Mouse (Mus musculus) thymus, adult 2 months (tissue): ENCODE data around the gene Cdkn1b.

Experiments used
- CTCF ChIP-seq: fragments of 200-500 bp; IDR thresholded peaks from 2 replicates; pipeline ENCODE4 v1.5.1; 2012; ENCODE audit warnings: mild to moderate bottlenecking, control low read depth, low read length, moderate library complexity, borderline replicate concordance; ENCODE audit not compliant: control insufficient read depth, poor library complexity, insufficient read depth; ENCODE audit errors: extremely low read depth
- POLR2A ChIP-seq: fragments of 200-500 bp; IDR thresholded peaks from 2 replicates; pipeline ENCODE4 v1.6.1; 2012; ENCODE audit warnings: mild to moderate bottlenecking, low read length, control low read depth, moderate library complexity; ENCODE audit not compliant: control insufficient read depth, poor library complexity, insufficient read depth; ENCODE audit errors: extremely low read depth

DNA sequence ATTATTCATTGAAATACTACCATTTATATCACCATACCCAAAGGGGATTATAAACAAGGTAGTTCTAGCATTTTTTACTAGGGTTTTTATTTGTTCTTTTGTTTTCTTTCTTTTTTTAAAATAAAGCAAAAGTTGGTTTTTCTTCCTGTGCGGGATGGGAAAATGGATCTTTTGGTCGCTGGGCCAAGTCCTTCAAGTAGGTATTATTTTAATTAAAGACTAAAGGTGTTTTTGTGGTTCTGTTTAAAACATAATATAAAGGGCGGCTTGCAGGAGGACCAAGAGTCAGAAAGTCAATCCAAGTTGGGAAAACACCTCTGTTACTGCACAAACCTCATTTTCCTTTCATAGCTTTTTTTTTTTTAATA is 6.1 kb downstream of the Cdkn1b start:
- no peak for TF ChIP-seq POLR2A
- no peak for TF ChIP-seq CTCF
